Mouse (Mus musculus) stomach, embryonic 14.5 days (tissue): Measurements from ENCODE around the gene Slc2a10. TPM values are rescaled to one million over a fixed set of nuclear protein-coding genes. Genes with fewer than 3 reads are reported as not detected.

ENCODE experiments used
- ATAC-seq: fragments of 200-750 bp; cut with Nextera tagmentation; 2 replicates; pipeline ENCODE4 v1.8.0; 2017; ENCODE audit warnings: low read depth, moderate TSS enrichment; ENCODE audit not compliant: insufficient number of reproducible peaks, insufficient read depth, low FRiP score
- H3K27ac ChIP-seq: fragments of 300-500 bp; sonication (generic); 2 replicates; pipeline ENCODE4 v1.5.1; 2014; ENCODE audit warnings: mild to moderate bottlenecking, low read length, moderate library complexity, mixed read lengths
- H3K27me3 ChIP-seq: fragments of 300-500 bp; sonication (generic); 2 replicates; pipeline ENCODE4 v1.6.1; 2014; ENCODE audit warnings: low read length, control low read depth, mixed read lengths; ENCODE audit not compliant: control insufficient read depth, insufficient read depth
- H3K36me3 ChIP-seq: fragments of 300-500 bp; sonication (generic); 2 replicates; pipeline ENCODE4 v1.6.1; 2014; ENCODE audit warnings: mild to moderate bottlenecking, control low read depth, low read length, moderate library complexity, mixed read lengths; ENCODE audit not compliant: control insufficient read depth, insufficient read depth
- H3K4me1 ChIP-seq: fragments of 300-500 bp; sonication (generic); 2 replicates; pipeline ENCODE4 v1.6.1; 2014; ENCODE audit warnings: low read length, control low read depth, mixed read lengths; ENCODE audit not compliant: control insufficient read depth, insufficient read depth
- H3K4me2 ChIP-seq: fragments of 300-500 bp; sonication (generic); replicated peaks from 2 replicates; pipeline ENCODE4 v1.6.1; 2014; ENCODE audit warnings: low read depth, low read length, control low read depth
- H3K4me3 ChIP-seq: fragments of 300-500 bp; sonication (generic); 2 replicates; pipeline ENCODE4 v1.5.1; 2014; ENCODE audit warnings: low read depth, low read length, control low read depth
- H3K9ac ChIP-seq: fragments of 300-500 bp; sonication (generic); replicated peaks from 2 replicates; pipeline ENCODE4 v1.6.1; 2014; ENCODE audit warnings: low read depth, mild to moderate bottlenecking, control low read depth, low read length, moderate library complexity, mixed read lengths
- H3K9me3 ChIP-seq: fragments of 300-500 bp; sonication (generic); 2 replicates; pipeline ENCODE4 v1.6.1; 2016; ENCODE audit warnings: low read depth, low read length, control low read depth; ENCODE audit not compliant: control insufficient read depth
- WGBS: fragments of 180-500 bp; shearing (Covaris S2); extraction: QIAGEN DNeasy Blood & Tissue Kit; methylation state at CpG from one replicate; pipeline ENCODE4 v1.1.7; 2014; 5-methylcytosine and 5-hydroxymethylcytosine counted together
- polyA plus RNA-seq: library from polyadenylated mRNA; unstranded; fragments of >200 nt; fragmentation: Nextera tagmentation; extraction: Ambion mirVana; gene quantifications from 2 replicates; pipeline ENCODE4 v1.2.1, GENCODE M21; 2014

Slc2a10 gene
- 7.3 and 8.5 TPM in 2 replicates for polyA plus RNA-seq

GRCm38 (mm10) chr2:165503259-165504203, at the start of gene Slc2a10:
Gene Slc2a10 (plus strand): TSS chr2:165503787.
- Histone ChIP-seq H3K4me1 (peaks cover 17% of the 10 kb centered on the region; the same call in 1 of the 2 replicates), H3K27me3 (no peaks in the 10 kb centered on the region)
- WGBS: 3% methylated on average over 31 of the region's 32 CpGs

GRCm38 (mm10) chr2:165456710-165457109, 46.9 kb upstream of the Slc2a10 start:
- Histone ChIP-seq H3K4me1 (no peaks in the 10 kb centered on the region), H3K27ac (no peak overlapping the region), H3K4me2 (no peak overlapping the region), H3K4me3 (no peak overlapping the region), H3K9ac (no peak overlapping the region), H3K27me3 (no peaks in the 10 kb centered on the region), H3K36me3 (no peaks in the 10 kb centered on the region), H3K9me3 (no peaks in the 10 kb centered on the region)
- 63% methylated on average over 2 of the region's 2 CpGs for WGBS
- no peak for ATAC-seq

More at GRCm38 (mm10) chr2:165503259-165504203, at the start of gene Slc2a10:
- H3K9ac ChIP-seq: peak within 1 kb of the TSS; percentile 60; the same call in 1 of the 2 replicates
- H3K36me3 ChIP-seq: no peaks in the 10 kb centered on the region
- peak within 1 kb of the TSS; percentile 45 for H3K4me3 ChIP-seq
- peak within 1 kb of the TSS; percentile 63; the same call in 1 of the 2 replicates for H3K27ac ChIP-seq
- peak within 1 kb of the TSS; percentile 78 for H3K4me2 ChIP-seq
- peak; percentile 78 for ATAC-seq
- H3K9me3 ChIP-seq: no peaks in the 10 kb centered on the region

- no peaks in the 10 kb centered on the region for H3K27me3 ChIP-seq
- H3K4me2 ChIP-seq: no peak overlapping the region
- H3K27ac ChIP-seq: no peak overlapping the region
- no peaks in the 10 kb centered on the region for H3K9me3 ChIP-seq
- H3K36me3 ChIP-seq: no peaks in the 10 kb centered on the region
- no peak overlapping the region for H3K4me3 ChIP-seq
- ATAC-seq: no peak
- WGBS: 49% methylated on average over 5 of the region's 5 CpGs
- no peak overlapping the region for H3K9ac ChIP-seq
- H3K4me1 ChIP-seq: no peaks in the 10 kb centered on the region
Measured at GRCm38 (mm10) chr2:165458189-165458588, 45.4 kb upstream of the Slc2a10 start.

GRCm38 (mm10) chr2:165459663-165460062, 43.9 kb upstream of the Slc2a10 start:
- Histone ChIP-seq H3K9ac (no peak overlapping the region), H3K27ac (no peak overlapping the region), H3K36me3 (no peaks in the 10 kb centered on the region), H3K27me3 (no peaks in the 10 kb centered on the region), H3K4me1 (no peaks in the 10 kb centered on the region), H3K4me3 (no peak overlapping the region), H3K9me3 (no peaks in the 10 kb centered on the region), H3K4me2 (no peak overlapping the region)
- no peak for ATAC-seq
- WGBS: 16% methylated on average over 7 of the region's 7 CpGs

- no peaks in the 10 kb centered on the region for H3K36me3 ChIP-seq
- no peak overlapping the region for H3K27ac ChIP-seq
- no peak overlapping the region for H3K4me2 ChIP-seq
- WGBS: 42% methylated on average over 15 of the region's 15 CpGs
- no peaks in the 10 kb centered on the region for H3K9me3 ChIP-seq
- H3K4me3 ChIP-seq: no peak overlapping the region
- H3K9ac ChIP-seq: no peak overlapping the region
- peaks cover 8% of the 10 kb centered on the region; the same call in 1 of the 2 replicates for H3K27me3 ChIP-seq
- no peak for ATAC-seq
- no peaks in the 10 kb centered on the region for H3K4me1 ChIP-seq
Measured at GRCm38 (mm10) chr2:165467824-165468452, 35.6 kb upstream of the Slc2a10 start.

GRCm38 (mm10) chr2:165470167-165470566, 33.4 kb upstream of the Slc2a10 start:
- WGBS: 15% methylated on average over 5 of the region's 5 CpGs
- H3K36me3 ChIP-seq: no peaks in the 10 kb centered on the region
- no peak overlapping the region for H3K4me2 ChIP-seq
- no peaks in the 10 kb centered on the region for H3K4me1 ChIP-seq
- H3K27ac ChIP-seq: no peak overlapping the region
- H3K4me3 ChIP-seq: no peak overlapping the region
- peaks cover 16% of the 10 kb centered on the region; the same call in 1 of the 2 replicates for H3K27me3 ChIP-seq
- no peak overlapping the region for H3K9ac ChIP-seq
- ATAC-seq: no peak
- H3K9me3 ChIP-seq: no peaks in the 10 kb centered on the region

GRCm38 (mm10) chr2:165471943-165472342, 31.6 kb upstream of the Slc2a10 start:
- Histone ChIP-seq H3K4me2 (no peak overlapping the region), H3K9ac (no peak overlapping the region), H3K27ac (no peak overlapping the region), H3K9me3 (no peaks in the 10 kb centered on the region), H3K36me3 (no peaks in the 10 kb centered on the region), H3K27me3 (peaks cover 16% of the 10 kb centered on the region; the same call in 1 of the 2 replicates), H3K4me1 (no peaks in the 10 kb centered on the region), H3K4me3 (no peak overlapping the region)
- 58% methylated on average over 11 of the region's 11 CpGs for WGBS
- ATAC-seq: no peak

GRCm38 (mm10) chr2:165473003-165473402, 30.6 kb upstream of the Slc2a10 start, which contains the start of gene Slc13a3:
Gene Slc13a3 (minus strand): TSS chr2:165473230.
- ATAC-seq: peak; percentile 56; the same call in 1 of the 2 replicates
- Histone ChIP-seq H3K9me3 (no peaks in the 10 kb centered on the region), H3K27ac (no peak within 1 kb of the TSS), H3K4me2 (peak within 1 kb of the TSS; percentile 29), H3K36me3 (no peaks in the 10 kb centered on the region), H3K9ac (no peak within 1 kb of the TSS), H3K27me3 (peaks cover 16% of the 10 kb centered on the region; the same call in 1 of the 2 replicates), H3K4me3 (peak within 1 kb of the TSS; percentile 6; the same call in 1 of the 2 replicates), H3K4me1 (no peaks in the 10 kb centered on the region)
- WGBS: 2% methylated on average over 31 of the region's 35 CpGs
